Mouse (Mus musculus) liver, embryonic 12.5 days (tissue): ENCODE results near the gene Chaf1a. TPM values are rescaled to one million over a fixed set of nuclear protein-coding genes. Genes with fewer than 3 reads are reported as not detected.

Experiments used
- ATAC-seq: fragments of 200-750 bp; cut with Nextera tagmentation; 2 replicates; pipeline ENCODE4 v1.8.0; 2017; ENCODE audit warnings: moderate number of reproducible peaks, mild to moderate bottlenecking, moderate library complexity
- H3K27ac ChIP-seq: fragments of 300-500 bp; sonication (generic); 2 replicates; pipeline ENCODE4 v1.5.1; 2016; ENCODE audit warnings: mild to moderate bottlenecking
- H3K27me3 ChIP-seq: fragments of 300-500 bp; sonication (generic); replicated peaks from 2 replicates; pipeline ENCODE4 v1.6.1; 2016; ENCODE audit warnings: mild to moderate bottlenecking, moderate library complexity
- H3K36me3 ChIP-seq: fragments of 300-500 bp; sonication (generic); 2 replicates; pipeline ENCODE4 v1.6.1; 2016; ENCODE audit warnings: mild to moderate bottlenecking, moderate library complexity
- H3K4me1 ChIP-seq: fragments of 300-500 bp; sonication (generic); 2 replicates; pipeline ENCODE4 v1.6.1; 2016
- H3K4me2 ChIP-seq: fragments of 300-500 bp; sonication (generic); 2 replicates; pipeline ENCODE4 v1.6.1; 2016; ENCODE audit warnings: mild to moderate bottlenecking, moderate library complexity
- H3K4me3 ChIP-seq: fragments of 300-500 bp; sonication (generic); 2 replicates; pipeline ENCODE4 v1.5.1; 2016; ENCODE audit warnings: mild to moderate bottlenecking, moderate library complexity
- H3K9ac ChIP-seq: fragments of 300-500 bp; sonication (generic); 2 replicates; pipeline ENCODE4 v1.6.1; 2016; ENCODE audit warnings: mild to moderate bottlenecking, moderate library complexity
- H3K9me3 ChIP-seq: fragments of 300-500 bp; sonication (generic); replicated peaks from 2 replicates; pipeline ENCODE4 v1.6.1; 2016; ENCODE audit warnings: mild to moderate bottlenecking, moderate library complexity
- WGBS: fragments of 180-500 bp; shearing (Covaris S2); methylation state at CpG from one replicate; pipeline ENCODE4 v1.1.7; 2016; ENCODE audit not compliant: insufficient replicate concordance; 5-methylcytosine and 5-hydroxymethylcytosine counted together
- polyA plus RNA-seq: library from polyadenylated mRNA; unstranded; fragments of >200 nt; fragmentation: Nextera tagmentation; extraction: Ambion mirVana; gene quantifications from 2 replicates; pipeline ENCODE4 v1.2.1, GENCODE M21; 2016

Gene Chaf1a
- polyA plus RNA-seq, 1 experiment from 2014 or later = 37.6 TPM

- H3K4me3 ChIP-seq = no peak overlapping the region
- H3K27ac ChIP-seq = peak overlapping the region; percentile 42; the same call in 1 of the 2 replicates
- ATAC-seq = no peak
- H3K27me3 ChIP-seq = no peaks in the 10 kb centered on the region
- 64% methylated on average over 7 of the region's 7 CpGs for WGBS
- H3K4me2 ChIP-seq = peak overlapping the region; percentile 18
- no peaks in the 10 kb centered on the region for H3K9me3 ChIP-seq
- H3K36me3 ChIP-seq = peaks cover 64% of the 10 kb centered on the region
- H3K4me1 ChIP-seq = peaks cover 77% of the 10 kb centered on the region
- peak overlapping the region; percentile 36; the same call in 1 of the 2 replicates for H3K9ac ChIP-seq
Measured at GRCm38 (mm10) chr17:56032831-56033230, 7.4 kb upstream of the Chaf1a start.

GRCm38 (mm10) chr17:56034040-56034725 is 6.1 kb upstream of the Chaf1a start:
- H3K27ac ChIP-seq = peak overlapping the region; percentile 92
- H3K4me3 ChIP-seq = peak overlapping the region; percentile 87
- H3K4me1 ChIP-seq = peaks cover 74% of the 10 kb centered on the region
- peaks cover 50% of the 10 kb centered on the region for H3K36me3 ChIP-seq
- H3K9ac ChIP-seq = peak overlapping the region; percentile 97
- 70% methylated on average over 7 of the region's 7 CpGs for WGBS
- ATAC-seq = no peak
- no peaks in the 10 kb centered on the region for H3K27me3 ChIP-seq
- H3K9me3 ChIP-seq = no peaks in the 10 kb centered on the region
- H3K4me2 ChIP-seq = peak overlapping the region; percentile 71

- Histone ChIP-seq H3K4me1 (peaks cover 70% of the 10 kb centered on the region), H3K9ac (peak overlapping the region; percentile 97), H3K27ac (peak overlapping the region; percentile 92), H3K4me2 (peak overlapping the region; percentile 71), H3K36me3 (peaks cover 45% of the 10 kb centered on the region), H3K4me3 (peak overlapping the region; percentile 87), H3K27me3 (no peaks in the 10 kb centered on the region), H3K9me3 (no peaks in the 10 kb centered on the region)
- 88% methylated on average over 6 of the region's 6 CpGs for WGBS
- no peak for ATAC-seq
Measured at GRCm38 (mm10) chr17:56034726-56035100, 5.5 kb upstream of the Chaf1a start.

DNA sequence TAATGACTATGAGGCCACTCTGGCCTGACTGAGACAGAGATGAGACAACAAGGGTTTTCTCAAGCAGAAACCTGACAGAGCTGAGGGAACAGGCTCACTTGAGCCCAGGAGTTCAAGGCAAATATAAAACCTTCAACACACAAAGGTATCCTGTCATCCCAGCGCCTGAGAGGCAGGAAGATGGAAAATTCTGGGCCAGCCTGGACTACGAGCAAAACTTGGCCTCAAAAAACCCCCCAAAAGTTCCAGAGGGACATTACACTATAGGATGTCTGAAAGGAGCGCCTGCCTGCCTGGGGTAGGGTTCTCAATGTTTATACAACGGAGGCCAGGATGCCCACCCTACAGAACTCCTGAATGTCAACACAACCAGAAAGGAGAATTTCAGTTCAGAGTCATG is 5.0 kb upstream of the Chaf1a start:
- Histone ChIP-seq H3K27me3 (no peaks in the 10 kb centered on the region), H3K4me2 (peak overlapping the region; percentile 71), H3K4me1 (peaks cover 65% of the 10 kb centered on the region), H3K4me3 (peak overlapping the region; percentile 87), H3K9me3 (no peaks in the 10 kb centered on the region), H3K27ac (peak overlapping the region; percentile 92), H3K36me3 (peaks cover 43% of the 10 kb centered on the region), H3K9ac (peak overlapping the region; percentile 97)
- 59% methylated on average over 4 of the region's 4 CpGs for WGBS
- ATAC-seq = no peak

GRCm38 (mm10) chr17:56036176-56036900 is 3.9 kb upstream of the Chaf1a start, which contains the start of gene Sh3gl1:
Gene Sh3gl1 (minus strand): TSS chr17:56036635.
- Histone ChIP-seq H3K27ac (peak within 1 kb of the TSS; percentile 92), H3K27me3 (no peaks in the 10 kb centered on the region), H3K4me2 (peak within 1 kb of the TSS; percentile 71), H3K4me1 (peaks cover 59% of the 10 kb centered on the region), H3K9me3 (no peaks in the 10 kb centered on the region), H3K36me3 (peaks cover 33% of the 10 kb centered on the region), H3K4me3 (peak within 1 kb of the TSS; percentile 87), H3K9ac (peak within 1 kb of the TSS; percentile 97)
- peak; percentile 87 for ATAC-seq
- WGBS = under 1% methylated on average over 74 of the region's 74 CpGs

GRCm38 (mm10) chr17:56036901-56037287 is 3.3 kb upstream of the Chaf1a start:
- Histone ChIP-seq H3K27ac (peak overlapping the region; percentile 18; the same call in 1 of the 2 replicates), H3K4me1 (peaks cover 59% of the 10 kb centered on the region), H3K4me3 (peak overlapping the region; percentile 87), H3K9ac (peak overlapping the region; percentile 45), H3K4me2 (peak overlapping the region; percentile 71), H3K27me3 (no peaks in the 10 kb centered on the region), H3K36me3 (peaks cover 32% of the 10 kb centered on the region), H3K9me3 (no peaks in the 10 kb centered on the region)
- ATAC-seq = no peak
- 33% methylated on average over 13 of the region's 13 CpGs for WGBS

DNA sequence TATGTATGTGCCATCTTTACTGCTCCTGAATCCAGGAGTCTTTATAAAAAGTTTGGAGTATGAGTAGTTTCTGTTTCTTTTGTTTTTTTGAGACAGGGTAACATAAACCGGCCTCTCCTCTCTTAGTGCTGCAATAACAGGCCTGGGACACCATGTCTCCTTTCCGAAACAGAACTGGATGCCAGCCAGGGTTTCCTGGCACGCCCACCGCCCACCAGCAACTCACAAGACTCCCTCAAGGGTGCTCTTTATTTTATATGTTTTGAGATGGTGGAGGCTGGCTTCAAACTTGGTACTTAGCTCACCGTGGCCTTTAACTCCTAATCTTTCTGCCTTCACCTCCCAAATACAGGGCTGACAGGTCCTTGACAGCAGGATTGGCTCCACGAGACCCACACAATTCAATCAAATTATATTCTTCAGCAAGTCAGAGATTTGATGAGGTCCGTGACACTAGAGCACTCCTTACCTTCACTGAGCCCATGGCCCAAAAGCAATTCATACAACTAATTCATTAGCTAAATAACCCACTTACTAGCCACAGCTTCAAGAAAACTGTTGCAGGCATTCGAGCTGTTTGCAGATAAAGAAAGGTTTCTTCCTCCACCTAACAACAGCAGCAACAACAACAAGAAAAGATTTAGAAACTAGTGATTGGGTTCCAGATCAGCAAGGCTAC is 1.5 kb upstream of the Chaf1a start:
- WGBS = 79% methylated on average over 8 of the region's 8 CpGs
- H3K4me2 ChIP-seq = no peak overlapping the region
- no peak overlapping the region for H3K9ac ChIP-seq
- H3K27ac ChIP-seq = 0 out of 2 replicates have a peak overlapping the region, but pooled peaks have one; percentile 47
- no peak for ATAC-seq
- peaks cover 31% of the 10 kb centered on the region for H3K36me3 ChIP-seq
- peaks cover 57% of the 10 kb centered on the region for H3K4me1 ChIP-seq
- no peaks in the 10 kb centered on the region for H3K27me3 ChIP-seq
- H3K9me3 ChIP-seq = no peaks in the 10 kb centered on the region
- H3K4me3 ChIP-seq = no peak overlapping the region

GRCm38 (mm10) chr17:56039345-56039744 is 894 bp upstream of the Chaf1a start:
- H3K4me1 ChIP-seq = peaks cover 54% of the 10 kb centered on the region
- peak overlapping the region; percentile 84 for H3K4me2 ChIP-seq
- H3K4me3 ChIP-seq = peak overlapping the region; percentile 91
- peak overlapping the region; percentile 61 for H3K9ac ChIP-seq
- H3K9me3 ChIP-seq = no peaks in the 10 kb centered on the region
- H3K36me3 ChIP-seq = peaks cover 31% of the 10 kb centered on the region
- no peak for ATAC-seq
- H3K27ac ChIP-seq = peak overlapping the region; percentile 93
- 62% methylated on average over 4 of the region's 4 CpGs for WGBS
- H3K27me3 ChIP-seq = no peaks in the 10 kb centered on the region

GRCm38 (mm10) chr17:56040857-56041163 is 571 bp downstream of the Chaf1a start:
- Histone ChIP-seq H3K4me1 (peaks cover 40% of the 10 kb centered on the region), H3K36me3 (peaks cover 39% of the 10 kb centered on the region), H3K4me3 (peak overlapping the region; percentile 91), H3K27ac (peak overlapping the region; percentile 93), H3K9ac (peak overlapping the region; percentile 94), H3K9me3 (no peaks in the 10 kb centered on the region), H3K4me2 (peak overlapping the region; percentile 84), H3K27me3 (no peaks in the 10 kb centered on the region)
- ATAC-seq = no peak
- WGBS = 2% methylated on average over 12 of the region's 12 CpGs

GRCm38 (mm10) chr17:56051369-56051768 is 11.1 kb downstream of the Chaf1a start:
- H3K9me3 ChIP-seq = no peaks in the 10 kb centered on the region
- peaks cover 95% of the 10 kb centered on the region for H3K36me3 ChIP-seq
- no peak overlapping the region for H3K27ac ChIP-seq
- 82% methylated on average over 5 of the region's 5 CpGs for WGBS
- H3K27me3 ChIP-seq = no peaks in the 10 kb centered on the region
- no peak for ATAC-seq
- peaks cover 20% of the 10 kb centered on the region for H3K4me1 ChIP-seq
- no peak overlapping the region for H3K9ac ChIP-seq
- no peak overlapping the region for H3K4me2 ChIP-seq
- H3K4me3 ChIP-seq = no peak overlapping the region

DNA sequence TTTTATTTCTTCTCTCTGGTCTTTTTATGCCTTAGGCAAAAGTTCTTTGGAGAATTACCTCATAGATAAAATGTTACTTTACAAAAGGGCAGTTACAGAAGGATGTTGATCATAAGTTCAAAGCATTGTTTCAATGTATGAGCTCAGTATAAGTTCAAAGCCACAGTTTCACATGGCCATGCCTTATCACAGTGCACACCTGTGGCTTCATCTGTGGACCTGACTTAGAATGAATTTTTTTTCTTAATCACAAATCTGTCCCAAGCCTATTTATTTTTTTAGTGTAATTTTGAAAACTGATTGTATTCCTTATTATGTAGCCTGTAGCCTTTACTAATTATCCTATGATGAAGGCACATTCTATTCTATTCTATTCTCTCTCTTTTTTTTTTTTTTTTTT is 14.7 kb downstream of the Chaf1a start:
- ATAC-seq = no peak
- no peak overlapping the region for H3K9ac ChIP-seq

More for the DNA sequence above, 14.7 kb downstream of the Chaf1a start:
- H3K4me3 ChIP-seq = no peak overlapping the region
- peaks cover 95% of the 10 kb centered on the region for H3K36me3 ChIP-seq
- no peaks in the 10 kb centered on the region for H3K9me3 ChIP-seq
- H3K27me3 ChIP-seq = no peaks in the 10 kb centered on the region
- H3K27ac ChIP-seq = no peak overlapping the region
- H3K4me1 ChIP-seq = peaks cover 20% of the 10 kb centered on the region
- H3K4me2 ChIP-seq = no peak overlapping the region
